Mouse (Mus musculus) ovary, postnatal 14 days (tissue): ENCODE data around the gene Nfkbid.
"Not testable (repeated sequence)": the region's sequence is repeated elsewhere in the genome, so short reads cannot be mapped to it uniquely, and the experiment has no call there.

Experiments used
- DNase-seq: peaks from one replicate; pipeline ENCODE4 v3.0.0; 2022; ENCODE audit warnings: low spot score

Nfkbid gene

GRCm38 (mm10) chr7:30464816-30465300 lies 43.3 kb downstream of the Nfkbid start:
- DNase-seq = no peak

- DNase-seq = no peak
Observed at GRCm38 (mm10) chr7:30472411-30472810, 50.9 kb downstream of the Nfkbid start.

GRCm38 (mm10) chr7:30474999-30475398 lies 53.5 kb downstream of the Nfkbid start:
- no peak for DNase-seq

- DNase-seq = not testable (repeated sequence)
Observed at GRCm38 (mm10) chr7:30476136-30476535, 54.6 kb downstream of the Nfkbid start.

- DNase-seq = no peak
Observed at GRCm38 (mm10) chr7:30477415-30478381, 56.2 kb downstream of the Nfkbid start.
